Mouse (Mus musculus): ENCODE measurements around the gene Tcf7l1. TPM values are rescaled to one million over a fixed set of nuclear protein-coding genes. Genes with fewer than 3 reads are reported as not detected.

Tcf7l1 gene
- polyA plus RNA-seq, 1 experiment from 2014 or later, result 14.6 TPM

GRCm38 (mm10) chr6:72692469-72692868, 96.6 kb downstream of the Tcf7l1 start:
- Histone ChIP-seq H3K9me3 (ENCODE audit: control insufficient read depth, low read length) (no peaks in the 10 kb centered on the region), H3K9ac (ENCODE audit: low read depth, low read length) (no peak overlapping the region), H3K4me2 (no peak overlapping the region), H3K4me3 (ENCODE audit: low read depth, low read length) (no peak overlapping the region), H3K27me3 (replicated peaks; ENCODE audit: control insufficient read depth, insufficient read depth, low read length) (no peaks in the 10 kb centered on the region), H3K36me3 (ENCODE audit: control insufficient read depth, insufficient read depth, low read length) (no peaks in the 10 kb centered on the region), H3K4me1 (replicated peaks; ENCODE audit: control insufficient read depth, insufficient read depth, low read length) (peaks cover 34% of the 10 kb centered on the region), H3K27ac (ENCODE audit: low read depth, low read length) (no peak overlapping the region)
- DNase-seq (ENCODE audit: low spot score) (no peak), ATAC-seq (replicated peaks; ENCODE audit: low FRiP score) (no peak)
- WGBS, result 55% methylated on average over 6 of the region's 6 CpGs

DNA sequence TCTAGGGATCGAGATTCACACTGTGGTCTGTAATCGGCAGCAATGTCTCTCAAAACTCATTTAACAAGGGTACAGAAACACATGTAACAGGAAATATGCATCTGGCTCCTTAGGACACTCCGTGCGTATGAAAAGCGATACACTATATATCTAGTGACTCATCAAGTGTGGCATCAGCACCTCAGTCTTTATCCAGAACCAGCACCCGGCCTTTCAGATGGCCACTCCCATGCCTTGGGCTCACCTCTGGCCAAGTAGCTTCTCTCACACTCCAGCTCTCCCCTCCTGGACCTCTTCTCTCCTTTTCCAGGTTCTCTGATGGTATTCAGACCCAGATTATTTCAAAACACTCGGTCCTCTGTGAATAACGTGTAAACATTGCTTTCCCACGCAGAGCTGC, 97.5 kb downstream of the Tcf7l1 start:
- H3K9ac ChIP-seq (ENCODE audit: low read depth, low read length), result no peak overlapping the region
- 76% methylated on average over 9 of the region's 9 CpGs for WGBS
- ATAC-seq (replicated peaks; ENCODE audit: low FRiP score), result no peak
- H3K4me2 ChIP-seq, result no peak overlapping the region
- peaks cover 25% of the 10 kb centered on the region for H3K4me1 ChIP-seq (replicated peaks; ENCODE audit: control insufficient read depth, insufficient read depth, low read length)
- H3K27ac ChIP-seq (ENCODE audit: low read depth, low read length), result no peak overlapping the region
- H3K36me3 ChIP-seq (ENCODE audit: control insufficient read depth, insufficient read depth, low read length), result no peaks in the 10 kb centered on the region
- H3K4me3 ChIP-seq (ENCODE audit: low read depth, low read length), result no peak overlapping the region
- H3K27me3 ChIP-seq (replicated peaks; ENCODE audit: control insufficient read depth, insufficient read depth, low read length), result no peaks in the 10 kb centered on the region
- no peaks in the 10 kb centered on the region for H3K9me3 ChIP-seq (ENCODE audit: control insufficient read depth, low read length)
- no peak for DNase-seq (ENCODE audit: low spot score)

DNA sequence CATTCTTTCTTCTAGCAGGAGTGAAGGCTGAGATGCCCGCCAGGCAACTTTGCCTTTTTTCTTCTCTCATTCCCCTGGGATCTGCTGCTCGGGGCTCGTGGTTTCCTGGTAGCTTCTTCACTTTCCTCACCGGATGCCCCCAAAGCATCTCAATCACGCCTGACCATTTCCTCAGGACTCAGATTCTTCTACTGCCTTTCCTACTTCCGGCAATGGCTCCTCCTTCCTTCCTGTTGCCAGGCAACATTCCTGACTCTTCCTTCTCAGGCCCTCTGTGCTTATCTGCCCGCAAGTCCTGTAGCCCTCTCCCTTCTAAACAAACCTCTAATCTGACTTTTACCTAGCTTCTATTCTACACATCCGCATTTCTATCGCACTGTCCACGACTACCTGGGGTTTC, 98.5 kb downstream of the Tcf7l1 start:
- Histone ChIP-seq H3K9me3 (ENCODE audit: control insufficient read depth, low read length) (no peaks in the 10 kb centered on the region), H3K36me3 (ENCODE audit: control insufficient read depth, insufficient read depth, low read length) (no peaks in the 10 kb centered on the region), H3K9ac (ENCODE audit: low read depth, low read length) (no peak overlapping the region), H3K4me1 (replicated peaks; ENCODE audit: control insufficient read depth, insufficient read depth, low read length) (peaks cover 17% of the 10 kb centered on the region; the same call in 1 of the 2 replicates), H3K27me3 (replicated peaks; ENCODE audit: control insufficient read depth, insufficient read depth, low read length) (no peaks in the 10 kb centered on the region), H3K27ac (ENCODE audit: low read depth, low read length) (no peak overlapping the region; the same call in 1 of the 2 replicates), H3K4me2 (no peak overlapping the region), H3K4me3 (ENCODE audit: low read depth, low read length) (no peak overlapping the region)
- 33% methylated on average over 10 of the region's 10 CpGs for WGBS
- ATAC-seq (replicated peaks; ENCODE audit: low FRiP score) (no peak), DNase-seq (ENCODE audit: low spot score) (no peak)

DNA sequence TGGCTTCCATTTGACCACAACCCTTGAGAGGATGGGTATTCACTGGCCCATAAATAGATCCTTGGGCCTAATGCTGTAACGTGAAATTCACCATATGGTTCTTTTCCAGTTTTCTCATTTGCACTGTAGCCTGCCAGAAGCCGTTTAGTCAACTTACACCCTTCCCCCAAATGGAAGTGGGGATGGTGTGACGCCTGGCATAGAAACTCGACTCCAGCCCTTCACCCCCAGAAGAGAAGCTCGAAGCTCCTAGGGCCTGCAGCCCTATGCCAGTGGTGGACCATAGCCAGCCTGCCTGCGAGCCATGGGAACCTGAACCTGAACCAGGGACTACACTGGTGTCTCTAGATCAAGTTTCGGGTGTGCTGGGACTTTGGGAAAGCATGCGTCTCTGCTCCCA, 99.1 kb downstream of the Tcf7l1 start:
- H3K9me3 ChIP-seq (ENCODE audit: control insufficient read depth, low read length), result no peaks in the 10 kb centered on the region
- H3K4me1 ChIP-seq (replicated peaks; ENCODE audit: control insufficient read depth, insufficient read depth, low read length), result peaks cover 14% of the 10 kb centered on the region; the same call in 1 of the 2 replicates
- no peaks in the 10 kb centered on the region for H3K27me3 ChIP-seq (replicated peaks; ENCODE audit: control insufficient read depth, insufficient read depth, low read length)
- DNase-seq (ENCODE audit: low spot score), result no peak
- H3K9ac ChIP-seq (ENCODE audit: low read depth, low read length), result no peak overlapping the region
- H3K4me2 ChIP-seq, result no peak overlapping the region
- H3K4me3 ChIP-seq (ENCODE audit: low read depth, low read length), result no peak overlapping the region
- peak overlapping the region; percentile 16 for H3K27ac ChIP-seq (ENCODE audit: low read depth, low read length)
- no peak for ATAC-seq (replicated peaks; ENCODE audit: low FRiP score)
- 72% methylated on average over 8 of the region's 8 CpGs for WGBS
- no peaks in the 10 kb centered on the region for H3K36me3 ChIP-seq (ENCODE audit: control insufficient read depth, insufficient read depth, low read length)

GRCm38 (mm10) chr6:72689046-72689445, 100.0 kb downstream of the Tcf7l1 start:
- 54% methylated on average over 5 of the region's 5 CpGs for WGBS
- Histone ChIP-seq H3K27ac (ENCODE audit: low read depth, low read length) (no peak overlapping the region), H3K27me3 (replicated peaks; ENCODE audit: control insufficient read depth, insufficient read depth, low read length) (no peaks in the 10 kb centered on the region), H3K4me3 (ENCODE audit: low read depth, low read length) (no peak overlapping the region), H3K9me3 (ENCODE audit: control insufficient read depth, low read length) (no peaks in the 10 kb centered on the region), H3K9ac (ENCODE audit: low read depth, low read length) (no peak overlapping the region), H3K4me2 (no peak overlapping the region), H3K36me3 (ENCODE audit: control insufficient read depth, insufficient read depth, low read length) (no peaks in the 10 kb centered on the region), H3K4me1 (replicated peaks; ENCODE audit: control insufficient read depth, insufficient read depth, low read length) (peaks cover 17% of the 10 kb centered on the region; the same call in 1 of the 2 replicates)
- DNase-seq (ENCODE audit: low spot score), result no peak
- no peak for ATAC-seq (replicated peaks; ENCODE audit: low FRiP score)

DNA sequence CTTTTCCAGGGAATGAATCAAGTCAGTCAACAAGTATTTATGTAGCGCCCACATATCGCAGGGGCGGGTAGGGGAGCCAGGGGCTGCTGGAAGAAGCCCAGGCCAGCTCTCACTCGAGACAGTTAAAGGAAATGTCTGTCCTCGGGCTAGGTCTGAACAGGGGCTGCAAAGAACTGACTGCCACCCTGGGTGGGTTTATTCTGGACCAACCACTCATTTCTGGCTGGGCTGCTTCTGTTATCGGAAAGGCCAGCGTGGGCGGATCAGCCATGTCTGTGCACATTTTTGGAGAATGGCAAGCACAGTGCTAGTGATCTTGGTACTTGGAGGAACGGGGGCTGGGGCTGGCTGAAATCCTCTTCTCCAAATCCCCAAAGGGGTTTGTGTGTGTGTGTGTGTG, 103.9 kb downstream of the Tcf7l1 start:
- no peak overlapping the region for H3K9ac ChIP-seq (ENCODE audit: low read depth, low read length)
- H3K27me3 ChIP-seq (replicated peaks; ENCODE audit: control insufficient read depth, insufficient read depth, low read length), result no peaks in the 10 kb centered on the region
- no peak for ATAC-seq (replicated peaks; ENCODE audit: low FRiP score)
- no peak for DNase-seq (ENCODE audit: low spot score)
- WGBS, result 66% methylated on average over 9 of the region's 9 CpGs
- H3K4me2 ChIP-seq, result no peak overlapping the region
- H3K27ac ChIP-seq (ENCODE audit: low read depth, low read length), result peak overlapping the region; percentile 25; the same call in 1 of the 2 replicates
- H3K4me1 ChIP-seq (replicated peaks; ENCODE audit: control insufficient read depth, insufficient read depth, low read length), result peaks cover 13% of the 10 kb centered on the region; the same call in 1 of the 2 replicates
- no peaks in the 10 kb centered on the region for H3K9me3 ChIP-seq (ENCODE audit: control insufficient read depth, low read length)
- no peaks in the 10 kb centered on the region for H3K36me3 ChIP-seq (ENCODE audit: control insufficient read depth, insufficient read depth, low read length)
- H3K4me3 ChIP-seq (ENCODE audit: low read depth, low read length), result no peak overlapping the region

DNA sequence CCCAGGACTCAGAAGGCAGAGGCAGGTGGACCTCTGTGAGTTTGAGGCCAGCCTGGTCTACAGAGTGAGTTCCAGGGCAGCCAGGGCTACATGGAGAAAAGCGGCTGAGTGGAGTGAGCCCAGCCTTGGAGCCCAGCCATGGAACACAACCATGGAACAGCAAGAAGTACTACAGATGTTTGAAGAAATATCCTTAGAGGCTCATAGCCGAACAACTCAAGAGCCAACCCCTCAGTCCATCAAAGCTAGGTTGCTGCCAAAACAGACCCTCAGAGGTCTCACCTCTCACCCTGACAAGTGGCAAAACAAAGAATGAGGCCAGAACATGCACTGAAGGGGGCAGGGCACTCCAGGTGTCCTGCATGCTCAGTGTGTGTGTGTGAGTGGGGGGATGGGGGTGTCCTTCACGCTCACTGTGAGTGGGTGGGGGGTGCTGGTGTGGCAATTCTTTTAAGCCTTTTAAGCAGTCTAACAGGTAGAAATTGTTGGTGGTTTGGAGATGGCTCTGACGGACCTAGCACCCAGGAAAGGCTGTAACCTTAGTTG, 104.7 kb downstream of the Tcf7l1 start:
- WGBS, result 72% methylated on average over 4 of the region's 4 CpGs
- Histone ChIP-seq H3K9ac (ENCODE audit: low read depth, low read length) (no peak overlapping the region), H3K27me3 (replicated peaks; ENCODE audit: control insufficient read depth, insufficient read depth, low read length) (no peaks in the 10 kb centered on the region), H3K4me2 (no peak overlapping the region), H3K9me3 (ENCODE audit: control insufficient read depth, low read length) (no peaks in the 10 kb centered on the region), H3K27ac (ENCODE audit: low read depth, low read length) (peak overlapping the region; percentile 25), H3K36me3 (ENCODE audit: control insufficient read depth, insufficient read depth, low read length) (no peaks in the 10 kb centered on the region), H3K4me1 (replicated peaks; ENCODE audit: control insufficient read depth, insufficient read depth, low read length) (peaks cover 13% of the 10 kb centered on the region; the same call in 1 of the 2 replicates), H3K4me3 (ENCODE audit: low read depth, low read length) (no peak overlapping the region)
- ATAC-seq (replicated peaks; ENCODE audit: low FRiP score), result no peak
- no peak for DNase-seq (ENCODE audit: low spot score)

DNA sequence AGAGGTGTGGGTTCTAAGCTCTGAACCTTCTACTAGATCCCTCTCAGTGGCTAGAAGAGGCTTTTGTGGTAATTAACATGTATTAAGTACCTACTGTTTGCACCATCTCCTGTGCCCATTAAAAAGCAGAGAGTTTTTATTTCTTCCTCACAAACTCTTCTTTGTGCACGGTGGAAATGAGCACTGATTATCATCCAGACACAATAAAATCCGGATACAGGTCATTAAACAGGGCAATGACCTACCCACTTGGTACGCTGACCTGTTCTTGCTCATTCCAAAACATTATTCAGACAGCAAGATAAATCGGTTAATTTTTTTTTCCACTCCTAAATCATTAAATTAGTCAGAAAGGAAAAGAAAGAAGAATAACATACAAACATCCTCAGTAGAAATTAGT, 106.8 kb downstream of the Tcf7l1 start:
- Histone ChIP-seq H3K27ac (ENCODE audit: low read depth, low read length) (no peak overlapping the region), H3K4me3 (ENCODE audit: low read depth, low read length) (no peak overlapping the region), H3K36me3 (ENCODE audit: control insufficient read depth, insufficient read depth, low read length) (no peaks in the 10 kb centered on the region), H3K4me2 (no peak overlapping the region), H3K9me3 (ENCODE audit: control insufficient read depth, low read length) (no peaks in the 10 kb centered on the region), H3K27me3 (replicated peaks; ENCODE audit: control insufficient read depth, insufficient read depth, low read length) (no peaks in the 10 kb centered on the region), H3K4me1 (replicated peaks; ENCODE audit: control insufficient read depth, insufficient read depth, low read length) (peaks cover 15% of the 10 kb centered on the region), H3K9ac (ENCODE audit: low read depth, low read length) (no peak overlapping the region)
- ATAC-seq (replicated peaks; ENCODE audit: low FRiP score) (no peak), DNase-seq (ENCODE audit: low spot score) (no peak)
- WGBS, result 63% methylated on average over 4 of the region's 4 CpGs

DNA sequence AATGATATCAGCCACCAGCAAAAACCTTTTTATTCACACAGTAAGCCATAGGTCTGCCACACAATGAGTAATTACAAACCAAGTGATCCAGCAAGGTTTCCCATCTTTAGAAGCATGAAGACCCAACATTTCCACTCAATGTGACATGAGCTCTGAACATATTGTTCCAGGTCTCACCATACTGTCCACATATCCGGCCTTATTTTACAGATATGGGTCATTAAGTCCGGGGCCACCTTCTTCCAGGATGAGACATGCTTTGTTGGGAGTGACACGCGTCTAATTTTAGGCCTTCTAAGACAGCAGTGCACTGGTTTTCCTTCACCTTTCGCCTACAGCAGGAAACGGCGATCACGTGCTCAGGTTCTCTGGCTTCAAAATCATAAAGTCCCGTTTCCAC, 108.1 kb downstream of the Tcf7l1 start:
- Histone ChIP-seq H3K4me1 (replicated peaks; ENCODE audit: control insufficient read depth, insufficient read depth, low read length) (peaks cover 15% of the 10 kb centered on the region), H3K27ac (ENCODE audit: low read depth, low read length) (no peak overlapping the region), H3K9me3 (ENCODE audit: control insufficient read depth, low read length) (no peaks in the 10 kb centered on the region), H3K4me2 (no peak overlapping the region), H3K9ac (ENCODE audit: low read depth, low read length) (no peak overlapping the region), H3K27me3 (replicated peaks; ENCODE audit: control insufficient read depth, insufficient read depth, low read length) (no peaks in the 10 kb centered on the region), H3K36me3 (ENCODE audit: control insufficient read depth, insufficient read depth, low read length) (no peaks in the 10 kb centered on the region), H3K4me3 (ENCODE audit: low read depth, low read length) (no peak overlapping the region)
- 88% methylated on average over 9 of the region's 9 CpGs for WGBS
- DNase-seq (ENCODE audit: low spot score) (no peak), ATAC-seq (replicated peaks; ENCODE audit: low FRiP score) (no peak)

Data from liver, embryonic 11.5 days (tissue).